Mouse (Mus musculus): Measurements from ENCODE around the gene Ddx46. TPM values are rescaled to one million over a fixed set of nuclear protein-coding genes. Genes with fewer than 3 reads are reported as not detected.
A peak's percentile ranks its signal among the peaks of the same experiment; 100 is the strongest.

Gene Ddx46
- total RNA-seq, 2 experiments from 2014 or later, result 24.0 to 36.4 TPM

- DNase-seq (ENCODE audit: low spot score in 2 of 2), result no peak
Observed at GRCm38 (mm10) chr13:55715908-55716510, 81.2 kb downstream of the Ddx46 start.

- DNase-seq (ENCODE audit: low spot score in 2 of 2), result no peak
Observed at GRCm38 (mm10) chr13:55721516-55721915, 86.7 kb downstream of the Ddx46 start.

GRCm38 (mm10) chr13:55721995-55722394, 87.2 kb downstream of the Ddx46 start:
- DNase-seq (ENCODE audit: low spot score in 2 of 2), result no peak

GRCm38 (mm10) chr13:55726598-55727119, 91.8 kb downstream of the Ddx46 start:
- no peak for DNase-seq (ENCODE audit: low spot score in 2 of 2)

GRCm38 (mm10) chr13:55727120-55727838, 92.5 kb downstream of the Ddx46 start, which contains the start of gene Pcbd2:
Pcbd2 (plus strand) TSS chr13:55727368.
- peak; percentile 83 to 87 for DNase-seq (ENCODE audit: low spot score in 2 of 2)

DNA sequence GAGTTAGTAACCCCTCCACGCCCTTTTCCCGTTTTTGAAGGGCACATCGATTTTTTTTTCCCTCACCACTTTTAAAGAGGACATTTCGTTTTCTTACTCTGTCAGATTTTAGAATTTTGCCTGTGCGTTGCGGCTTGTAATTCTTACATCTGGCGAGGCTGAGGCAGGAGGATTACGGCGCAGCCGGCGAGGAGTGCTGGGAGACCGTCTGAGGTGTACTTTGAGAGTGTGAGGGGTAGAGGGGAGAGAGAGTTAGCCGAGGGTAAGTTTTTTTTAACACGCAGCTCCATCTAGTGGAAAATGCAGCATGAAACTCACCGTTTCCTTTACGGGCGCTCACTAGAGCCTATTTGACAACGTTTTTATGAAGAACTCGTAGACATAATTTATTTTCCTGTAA, 93.0 kb downstream of the Ddx46 start:
- peak; percentile 55 for DNase-seq (ENCODE audit: low spot score in 2 of 2)

GRCm38 (mm10) chr13:55730716-55731115, 95.9 kb downstream of the Ddx46 start:
- DNase-seq (ENCODE audit: low spot score in 2 of 2), result no peak

Other genes starting within 250 kb of the Ddx46 start
- 1 to 10 TPM in 1 of 2 experiments, not detected in 1; 2.9 TPM for gene Slc34a1, start 236.8 kb upstream of the Ddx46 start, total RNA-seq (2021)
- gene Pfn3, start 219.8 kb upstream of the Ddx46 start, total RNA-seq (2021), result not detected
- not detected for gene F12, start 208.2 kb upstream of the Ddx46 start, total RNA-seq (2021)
- gene Grk6, start 190.0 kb upstream of the Ddx46 start, total RNA-seq (2021), result 10 to 100 TPM; 27.1 to 33.1 TPM
- gene Prr7, start 170.8 kb upstream of the Ddx46 start, total RNA-seq (2021), result 1 to 10 TPM; 1.9 to 2.2 TPM
- 10 to 100 TPM; 11.1 to 16.2 TPM for gene Dbn1, start 146.9 kb upstream of the Ddx46 start, total RNA-seq (2021)
- 10 to 100 TPM; 11.6 to 26.8 TPM for gene Pdlim7, start 121.4 kb upstream of the Ddx46 start, total RNA-seq (2021)
- 1 to 10 TPM; 5.1 to 5.3 TPM for gene Dok3, start 105.7 kb upstream of the Ddx46 start, total RNA-seq (2021)
- 10 to 100 TPM; 40.6 to 47.1 TPM for gene Ddx41, start 98.4 kb upstream of the Ddx46 start, total RNA-seq (2021)
- 10 to 100 TPM; 45.5 to 52.7 TPM for gene Fam193b, start 63.9 kb upstream of the Ddx46 start, total RNA-seq (2021)
- gene Tmed9, start 61.3 kb upstream of the Ddx46 start, total RNA-seq (2021), result 100 to 1,000 TPM; 141 to 184 TPM
- 10 to 100 TPM; 11.7 to 16.1 TPM for gene B4galt7, start 35.1 kb upstream of the Ddx46 start, total RNA-seq (2021)
- 10 to 100 TPM; 27.4 to 32.4 TPM for gene Caml, start 12.0 kb upstream of the Ddx46 start, total RNA-seq (2021)
- gene B230219D22Rik, start 58.1 kb downstream of the Ddx46 start, total RNA-seq (2021), result 10 to 100 TPM; 45.9 to 56.8 TPM
- gene Txndc15, start 79.6 kb downstream of the Ddx46 start, total RNA-seq (2021), result 10 to 100 TPM; 71.2 to 73.8 TPM
- gene Pcbd2, start 92.3 kb downstream of the Ddx46 start, total RNA-seq (2021), result 10 to 100 TPM; 75.9 to 84.6 TPM
- not detected for gene Catsper3, start 149.5 kb downstream of the Ddx46 start, total RNA-seq (2021)
- not detected for gene Pitx1, start 201.2 kb downstream of the Ddx46 start, total RNA-seq (2021)